Mouse (Mus musculus) lung, postnatal 4 days (tissue): ENCODE results near the gene Kctd8.
"Not testable (repeated sequence)": the region's sequence is repeated elsewhere in the genome, so short reads cannot be mapped to it uniquely, and the experiment has no call there.

Source experiments
- DNase-seq, 2 experiments: peaks; one replicate each; pipeline ENCODE4 v3.0.0; 2021

The Kctd8 gene

DNA sequence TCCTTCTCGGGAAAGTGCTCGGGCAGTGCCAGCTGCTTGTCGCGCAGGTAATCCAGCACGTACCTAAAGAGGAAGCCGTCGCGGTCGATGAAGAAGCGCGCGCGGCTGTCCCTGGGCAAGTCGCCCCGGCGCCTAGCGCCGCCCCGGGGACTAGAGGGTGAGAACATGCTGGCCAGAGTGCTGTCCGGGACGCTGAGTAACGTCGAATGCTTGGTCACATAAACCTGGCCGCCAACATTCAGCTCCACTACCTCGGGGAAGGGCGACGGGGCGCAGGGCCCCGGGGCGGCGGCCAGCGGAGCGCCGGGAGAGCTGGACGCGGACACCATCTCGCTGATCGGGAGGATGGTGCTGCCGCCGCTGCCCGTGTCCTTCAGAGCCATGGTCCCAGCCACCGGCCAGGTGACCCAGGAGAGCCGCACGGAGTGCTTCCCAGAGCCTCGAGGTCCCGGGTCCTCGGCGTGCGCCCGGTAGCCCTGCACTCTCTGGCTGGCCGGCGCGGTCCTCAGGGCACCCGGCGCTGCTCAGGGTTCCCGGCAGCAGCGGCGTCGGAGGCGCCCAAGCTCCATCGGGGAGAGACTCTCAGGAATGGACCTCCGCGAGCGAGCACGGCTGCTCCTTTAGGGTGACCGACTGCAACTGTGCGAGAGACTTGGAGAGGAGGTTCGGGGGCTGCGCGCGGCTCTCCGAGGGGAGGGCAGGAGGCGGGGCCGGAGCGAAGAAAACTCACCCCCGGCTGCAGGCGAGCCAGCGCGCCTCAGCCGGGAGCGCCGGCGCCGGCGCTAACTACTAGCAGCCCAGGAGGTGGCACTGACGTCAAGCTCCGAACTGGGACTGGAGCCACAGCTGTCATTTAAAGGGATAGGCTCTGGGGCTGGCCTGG lies at the start of gene Kctd8:
Kctd8 (minus strand) TSS at position 761 of the 883 bp plus-strand sequence.
- peak; percentile 68 to 76 for DNase-seq

GRCm38 (mm10) chr5:69379072-69379471 lies 37.6 kb upstream of the Kctd8 start:
- no peak for DNase-seq

DNA sequence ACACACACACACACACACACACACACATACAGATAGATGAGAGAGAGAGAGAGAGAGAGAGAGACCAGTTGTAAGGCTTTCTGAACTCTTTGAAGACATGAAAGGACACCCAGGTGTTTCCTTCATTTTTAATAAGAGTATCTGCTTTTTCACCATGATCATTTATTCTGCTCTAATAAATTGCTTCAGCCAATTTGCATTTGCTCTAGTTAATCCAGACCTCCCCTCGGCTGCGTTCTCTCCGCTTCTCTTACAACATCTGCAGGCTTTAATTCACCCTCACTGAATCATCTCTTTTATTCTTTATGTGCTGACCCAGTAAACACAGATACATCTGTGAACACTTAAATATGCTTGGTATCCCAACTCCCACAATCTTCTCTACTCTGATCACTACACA lies 9.1 kb upstream of the Kctd8 start:
- DNase-seq: no peak

DNA sequence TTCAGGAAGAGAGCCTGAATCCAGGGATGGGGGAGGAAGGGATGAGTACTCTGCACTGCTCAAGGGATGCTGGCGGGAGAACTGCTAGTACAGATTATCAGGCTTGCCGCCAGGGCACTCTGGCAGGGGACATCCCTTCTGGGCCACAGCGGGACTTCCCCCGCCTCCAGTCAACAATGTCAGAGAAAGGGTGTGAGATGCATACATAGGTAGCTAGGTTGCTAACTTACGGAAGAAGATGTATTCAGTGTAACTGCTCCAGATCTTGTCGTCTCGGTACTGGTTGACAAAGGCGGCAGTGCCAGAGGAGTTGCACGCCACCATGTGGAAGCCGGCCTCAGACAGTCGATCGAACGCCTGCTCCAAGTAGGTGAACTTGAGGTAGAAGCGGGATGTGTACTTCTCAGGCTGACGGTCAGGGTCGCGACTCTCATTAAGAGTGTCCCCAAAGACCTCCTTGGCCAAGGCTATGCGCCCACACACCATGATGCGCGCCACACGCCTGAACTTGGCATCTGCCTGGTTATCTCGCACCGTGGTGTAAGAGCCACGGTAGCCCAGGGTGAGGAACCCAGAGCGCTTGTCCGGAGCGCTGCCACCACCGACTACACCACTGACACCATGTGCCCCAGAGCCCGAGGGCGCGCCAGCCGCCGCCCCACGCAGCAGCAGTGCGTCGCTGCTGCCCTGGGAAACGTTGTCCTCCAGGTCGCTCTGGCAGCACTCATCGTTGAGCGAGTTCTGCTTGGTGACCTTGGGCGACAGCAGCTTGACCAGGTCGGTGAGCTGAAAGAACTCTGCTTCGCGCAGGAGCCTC lies 1.2 kb downstream of the Kctd8 start:
- peak; percentile 16 to 40 for DNase-seq

DNA sequence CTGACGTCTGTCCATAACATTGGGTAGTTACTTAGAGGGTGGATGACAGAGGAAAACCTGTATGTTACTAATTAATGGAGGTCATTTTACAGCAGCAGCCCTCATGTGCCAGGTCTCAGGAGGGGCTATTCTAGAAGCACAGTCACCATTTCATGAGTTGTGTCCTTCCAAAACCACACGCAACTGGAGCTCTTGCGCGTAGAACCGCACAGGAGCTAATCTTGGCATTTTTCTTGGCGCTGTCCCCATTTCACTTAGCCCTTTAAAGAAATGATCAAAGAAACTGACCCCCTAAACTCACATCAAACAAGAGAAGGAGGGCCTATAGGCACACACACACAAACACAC lies 1.9 kb downstream of the Kctd8 start:
- DNase-seq: no peak

DNA sequence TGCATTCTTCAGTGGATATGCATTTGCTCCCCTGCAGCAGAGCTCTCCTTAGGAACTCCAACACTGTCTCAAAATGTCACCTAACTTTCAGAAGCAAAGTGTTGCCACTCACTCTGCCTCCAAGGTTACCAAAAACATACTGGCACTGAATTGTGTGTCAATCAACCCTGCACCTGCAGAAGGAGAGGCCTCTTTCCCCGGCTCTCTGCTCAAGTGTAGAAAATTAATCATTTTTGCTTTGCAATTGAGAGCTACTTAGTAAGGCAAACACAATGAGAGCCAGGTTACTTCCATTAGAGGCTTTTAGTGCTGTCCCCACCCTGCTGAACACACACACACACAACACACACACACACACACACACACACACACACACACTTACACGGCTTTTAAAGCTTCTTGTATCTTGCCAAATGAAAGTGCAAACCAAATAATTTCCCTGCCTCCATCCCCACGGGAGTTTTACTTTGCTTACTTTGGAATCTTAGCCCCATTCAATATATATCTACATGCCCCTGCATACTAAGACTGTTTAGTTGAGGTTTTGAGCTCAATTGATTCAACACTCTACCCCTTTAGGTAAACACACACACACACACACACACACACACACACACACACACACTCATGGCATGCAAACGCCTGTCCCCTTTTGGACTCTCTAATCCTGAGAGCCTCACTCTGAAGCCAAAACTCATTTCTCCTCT lies 2.4 kb downstream of the Kctd8 start:
- DNase-seq: peak in 1 of 2 experiments; percentile 20

- no peak for DNase-seq
These were observed 13.9 kb downstream of the Kctd8 start for GRCm38 (mm10) chr5:69327561-69327960.

DNA sequence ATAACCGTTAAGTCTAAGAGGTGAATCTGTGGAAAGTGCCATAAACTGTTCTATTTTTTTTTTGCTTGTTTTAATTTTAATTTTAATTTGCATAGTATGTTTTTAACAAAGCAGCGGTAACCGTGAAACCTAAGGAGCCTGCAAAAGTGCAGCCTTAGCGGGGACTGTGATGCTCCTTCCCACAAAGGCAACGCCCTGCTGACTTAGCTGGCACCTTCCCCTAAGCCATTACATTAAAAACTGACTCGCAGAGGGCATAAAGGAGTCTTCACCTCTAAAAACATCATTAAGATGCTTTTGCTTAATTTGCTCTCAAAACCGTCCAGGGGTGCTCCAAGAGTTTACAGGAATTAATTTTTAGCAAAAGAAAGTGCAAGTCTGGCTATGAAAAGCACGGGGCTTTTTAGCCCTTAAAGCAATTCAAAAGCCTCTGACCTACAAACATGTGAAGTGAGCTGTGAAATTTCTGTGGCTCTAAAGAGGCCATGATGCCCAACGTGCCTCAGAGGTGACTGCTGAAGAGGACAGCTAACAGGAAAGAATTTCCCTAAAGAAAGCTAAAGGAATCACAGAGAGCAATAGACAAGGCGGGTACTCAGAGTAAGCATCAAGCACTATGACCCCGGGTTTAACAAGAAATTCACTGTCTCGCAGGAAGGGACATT lies 16.8 kb downstream of the Kctd8 start:
- no peak for DNase-seq

DNA sequence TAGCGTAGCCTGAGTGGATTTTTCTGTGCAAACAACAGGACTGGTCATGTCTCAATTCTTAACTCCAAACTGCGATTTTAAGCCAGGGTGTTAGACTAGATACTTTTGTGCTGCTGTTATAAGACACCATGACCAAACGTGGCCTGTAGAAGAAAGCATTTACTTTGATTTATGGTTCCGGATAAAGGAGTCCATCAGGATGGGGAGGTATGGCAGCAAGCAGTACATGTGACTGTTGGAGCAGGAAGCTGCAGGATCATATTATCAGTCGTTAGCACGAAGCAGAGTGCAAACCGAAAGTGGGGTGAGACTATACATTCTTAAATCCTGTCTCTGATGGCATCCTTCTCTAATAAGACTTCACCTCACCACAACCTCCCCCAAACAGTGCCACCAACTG lies 28.9 kb downstream of the Kctd8 start:
- DNase-seq: no peak

GRCm38 (mm10) chr5:69301665-69302064 lies 39.8 kb downstream of the Kctd8 start:
- DNase-seq: no peak

DNA sequence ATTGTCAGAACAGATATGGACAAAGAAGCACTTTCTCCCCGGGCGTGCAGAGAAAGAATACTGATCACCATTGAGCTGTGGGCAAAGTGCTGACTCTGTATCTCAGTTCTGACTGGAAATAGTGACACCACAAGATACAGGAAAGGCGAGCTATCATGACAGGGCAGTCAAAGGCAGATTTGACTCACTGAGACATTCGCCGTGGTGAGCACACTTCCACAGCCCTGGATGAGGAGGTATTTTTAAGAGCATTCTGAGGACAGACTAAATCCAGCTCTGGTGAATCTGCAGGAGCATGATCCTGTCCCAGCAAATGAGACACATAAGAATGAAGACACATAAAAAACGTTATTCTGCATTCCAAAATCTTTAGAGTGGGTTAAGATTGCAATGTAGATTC lies 49.1 kb downstream of the Kctd8 start:
- no peak for DNase-seq

DNA sequence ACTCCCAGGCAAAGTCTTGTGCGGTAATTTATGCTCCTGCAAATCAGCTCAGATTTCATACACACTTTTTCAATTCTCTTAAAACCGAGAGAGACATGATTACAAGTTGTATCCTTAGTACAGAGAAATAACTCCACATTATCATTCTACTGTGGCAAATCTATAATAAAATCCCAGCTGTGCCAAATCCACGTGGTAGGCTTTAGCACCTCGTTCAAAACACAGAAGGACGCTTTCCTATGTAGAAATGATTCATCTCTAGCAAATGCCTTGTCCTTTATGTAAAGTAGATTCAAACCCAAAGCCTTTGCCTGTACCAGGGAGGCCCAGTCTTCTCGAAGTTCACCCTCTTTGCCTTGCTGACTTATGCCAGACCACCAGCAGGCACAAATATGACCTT lies 57.1 kb downstream of the Kctd8 start:
- DNase-seq: no peak

GRCm38 (mm10) chr5:69252366-69252765 lies 89.1 kb downstream of the Kctd8 start:
- DNase-seq: no peak

- DNase-seq: no peak
These were observed 99.5 kb downstream of the Kctd8 start for GRCm38 (mm10) chr5:69241931-69242330.

DNA sequence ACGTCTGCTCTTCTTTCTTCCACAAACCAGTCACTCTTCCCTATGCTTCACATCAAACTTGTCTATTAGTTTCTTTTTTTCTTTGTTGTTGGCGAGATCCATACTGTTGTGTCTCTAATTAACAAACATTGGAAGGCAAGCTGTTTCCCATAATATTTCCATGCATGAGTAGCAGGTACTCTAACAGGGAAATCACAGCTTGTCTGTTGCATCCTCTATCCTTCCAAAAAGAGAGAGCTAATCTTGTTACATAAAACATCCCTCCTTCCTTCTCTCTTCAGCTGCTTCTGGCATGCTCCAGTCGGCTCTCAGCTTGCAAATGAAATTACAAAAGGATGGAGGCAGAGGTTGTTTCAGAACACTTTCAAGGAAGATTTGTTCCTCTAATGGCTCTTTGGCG lies 107.9 kb downstream of the Kctd8 start:
- no peak for DNase-seq

DNA sequence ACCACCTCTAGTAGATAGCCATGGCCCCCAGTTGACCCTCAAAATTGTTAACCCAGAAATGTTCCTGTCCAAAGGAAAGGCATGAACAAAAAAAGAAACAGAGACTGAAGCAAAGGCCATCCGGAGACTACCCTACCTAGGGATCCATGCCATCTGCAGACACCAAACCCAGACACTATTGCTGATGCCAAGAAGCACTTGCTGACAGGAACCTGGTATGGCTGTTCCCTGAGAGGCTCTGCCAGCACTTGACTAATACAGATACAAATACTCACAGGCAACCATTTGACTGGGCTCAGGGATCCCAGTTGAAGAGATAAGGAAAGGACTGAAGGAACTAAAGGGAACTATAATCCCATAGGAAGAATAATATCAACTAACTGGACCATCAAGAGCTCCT lies 109.8 kb downstream of the Kctd8 start:
- not testable (repeated sequence) for DNase-seq

- no peak for DNase-seq
These were observed 114.3 kb downstream of the Kctd8 start for GRCm38 (mm10) chr5:69227147-69227546.

GRCm38 (mm10) chr5:69222608-69223007 lies 118.9 kb downstream of the Kctd8 start:
- DNase-seq: no peak

GRCm38 (mm10) chr5:69215216-69215615 lies 126.3 kb downstream of the Kctd8 start:
- DNase-seq: no peak

DNA sequence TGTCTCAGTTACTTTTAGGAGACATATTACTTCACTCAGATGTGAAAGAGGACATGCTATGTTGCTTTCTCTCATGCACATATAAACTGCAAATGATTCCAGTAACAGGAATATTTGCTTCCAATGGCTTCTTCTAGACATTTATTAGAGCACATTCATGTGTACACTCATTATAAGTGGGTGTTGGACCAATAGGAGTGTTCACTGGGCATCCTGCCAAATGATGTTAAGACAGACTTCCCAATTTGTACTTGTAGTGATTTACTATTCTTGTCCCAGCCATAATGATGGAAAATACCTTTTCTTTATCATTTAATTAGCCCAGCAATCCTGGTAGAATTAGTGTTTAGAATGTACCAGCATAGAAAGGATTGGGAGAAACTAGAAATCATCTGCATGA lies 132.1 kb downstream of the Kctd8 start:
- no peak for DNase-seq

GRCm38 (mm10) chr5:69207713-69208112 lies 133.8 kb downstream of the Kctd8 start:
- no peak for DNase-seq

DNA sequence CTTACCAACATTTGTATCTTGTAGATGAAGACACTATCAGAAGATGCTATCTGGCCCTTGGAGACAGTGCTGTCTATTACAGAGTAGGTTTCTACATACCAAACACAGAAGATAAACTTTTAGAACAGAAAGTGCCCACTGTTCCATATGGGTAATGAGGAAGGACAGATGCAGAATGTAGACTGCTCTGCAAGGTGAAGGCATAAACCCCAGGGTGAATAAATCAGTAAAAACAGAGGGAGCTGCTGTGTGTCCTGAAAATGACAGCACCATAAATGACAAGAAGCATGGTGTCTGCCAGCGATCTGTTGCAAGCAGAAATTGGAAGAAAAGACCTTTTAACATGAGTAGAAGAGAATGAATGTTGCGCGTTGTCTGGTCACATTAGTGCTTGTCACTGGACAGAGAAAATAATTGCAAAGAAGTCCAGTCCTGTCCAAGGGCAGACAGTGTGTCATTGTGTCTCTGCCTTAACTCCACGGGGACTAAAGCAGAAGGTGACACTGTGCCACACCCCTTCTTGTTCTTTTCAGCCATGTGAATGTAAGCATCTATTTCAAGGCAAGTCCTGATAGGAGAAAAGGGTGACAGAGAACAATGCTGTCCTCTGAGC lies 181.5 kb downstream of the Kctd8 start:
- no peak for DNase-seq
